Mouse (Mus musculus) cerebellum, postnatal 36 days (tissue): ENCODE measurements around the gene Tvp23a.

ENCODE experiments used
- DNase-seq, 2 experiments: peaks; one replicate each; pipeline ENCODE4 v3.0.0; 2021 to 2022; ENCODE audit warnings: mixed read lengths in 2 of 2

Gene Tvp23a

GRCm38 (mm10) chr16:10452445-10452896 is 5.3 kb upstream of the Tvp23a start:
- peak; percentile 53 to 63 for DNase-seq

- DNase-seq = no peak
These were observed 4.7 kb upstream of the Tvp23a start for GRCm38 (mm10) chr16:10451906-10452305.

DNA sequence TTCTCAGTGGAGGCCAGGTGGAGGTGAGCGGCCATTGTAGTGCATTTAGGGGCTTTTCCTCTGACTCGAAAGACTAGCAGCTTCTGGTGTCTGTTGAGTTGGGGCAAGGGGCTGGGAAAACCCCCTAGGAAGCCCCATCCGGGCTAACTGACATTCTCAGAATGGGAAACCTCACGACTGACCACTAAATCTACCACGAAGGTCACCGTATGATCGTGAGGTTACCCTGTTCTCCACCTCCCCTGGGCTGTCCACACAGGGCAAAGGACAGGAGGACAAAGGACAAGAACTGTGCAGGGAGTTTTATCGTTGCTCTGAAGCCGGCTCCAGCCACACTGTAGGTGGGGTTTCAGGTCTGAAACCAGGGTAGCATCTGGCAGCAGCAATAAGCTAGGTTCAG is 1.8 kb upstream of the Tvp23a start:
- DNase-seq = no peak

DNA sequence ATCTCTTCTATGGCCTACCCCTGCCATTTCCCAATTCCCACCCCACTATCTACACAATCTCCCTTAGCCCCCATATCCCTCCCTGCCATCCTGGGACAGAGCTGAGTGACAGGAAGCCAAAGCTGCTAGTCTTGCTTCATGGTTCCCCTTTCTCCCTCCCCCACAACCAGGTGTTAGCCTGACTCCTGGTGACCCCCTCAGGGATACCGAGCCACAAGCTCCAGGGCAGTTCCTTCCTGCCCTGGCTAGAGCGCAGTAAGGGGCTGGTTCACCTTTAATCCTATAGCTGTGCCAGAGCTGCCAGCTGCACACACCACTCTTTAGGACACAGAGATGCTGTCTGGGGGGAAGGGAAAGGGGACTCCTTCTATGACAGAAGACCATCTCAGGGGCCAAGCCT is 619 bp upstream of the Tvp23a start:
- DNase-seq = no peak

GRCm38 (mm10) chr16:10446573-10447263 is 444 bp downstream of the Tvp23a start:
- no peak for DNase-seq

DNA sequence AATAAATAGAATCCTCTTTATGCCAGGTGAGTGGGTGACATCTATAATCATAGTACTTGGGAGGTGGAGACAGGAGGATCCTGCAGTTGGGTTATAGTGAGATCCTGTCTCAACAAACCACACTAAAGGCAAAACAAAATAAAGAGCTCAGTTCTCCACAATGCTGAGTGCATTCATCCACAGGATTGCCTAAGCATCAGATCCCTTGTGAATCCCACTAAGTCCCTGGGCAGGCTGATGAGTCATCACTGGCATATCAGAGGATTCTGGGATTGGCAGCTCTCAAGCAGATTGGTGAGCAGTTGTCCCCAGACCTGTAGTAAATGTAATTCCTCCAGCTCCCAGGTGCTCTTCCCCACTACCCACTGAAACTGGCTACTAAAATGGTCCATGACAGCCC is 3.4 kb downstream of the Tvp23a start:
- DNase-seq = no peak

DNA sequence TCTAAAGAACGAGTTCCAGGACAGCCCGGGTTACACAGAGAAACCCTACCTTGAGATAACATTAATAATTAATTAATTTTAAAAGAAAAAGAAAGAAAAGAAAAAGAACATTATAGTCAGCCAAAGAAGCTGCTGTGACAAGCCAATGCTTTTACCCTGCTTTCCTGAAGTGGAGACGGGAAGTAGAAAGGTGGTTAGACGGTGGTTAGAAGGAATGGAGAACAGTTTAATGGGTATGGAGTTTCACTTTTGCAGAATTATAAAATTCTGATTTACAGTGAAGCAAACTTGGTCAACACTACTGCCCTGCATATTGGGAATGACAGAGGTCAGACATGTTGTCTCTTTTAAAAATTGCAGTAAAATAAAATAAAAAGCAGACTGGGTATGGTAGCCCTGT is 5.4 kb downstream of the Tvp23a start:
- DNase-seq = no peak

DNA sequence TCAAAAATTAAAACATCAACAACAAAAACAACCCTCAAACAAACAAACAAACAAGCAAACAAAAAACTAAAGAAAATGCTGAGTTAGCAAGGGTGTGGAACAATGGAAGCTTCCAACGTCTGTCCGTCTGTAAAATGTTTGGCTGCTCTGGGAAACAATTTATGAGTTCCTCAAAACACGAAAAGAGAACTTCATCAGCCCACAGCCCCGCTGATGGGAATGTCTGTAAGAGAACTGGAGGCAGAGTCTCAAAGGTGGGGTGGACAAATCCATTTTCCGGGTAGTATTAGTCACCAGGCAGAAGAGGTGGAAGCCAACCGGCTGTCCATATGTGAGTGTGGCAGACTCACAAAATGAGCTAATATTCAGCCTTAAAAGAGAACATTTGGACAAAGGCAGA is 5.8 kb downstream of the Tvp23a start:
- DNase-seq = no peak

- no peak for DNase-seq
These were observed 9.1 kb downstream of the Tvp23a start for GRCm38 (mm10) chr16:10438055-10438454.

- no peak for DNase-seq
These were observed 11.0 kb downstream of the Tvp23a start for GRCm38 (mm10) chr16:10436166-10436565.

GRCm38 (mm10) chr16:10433344-10433743 is 13.8 kb downstream of the Tvp23a start:
- DNase-seq = no peak

DNA sequence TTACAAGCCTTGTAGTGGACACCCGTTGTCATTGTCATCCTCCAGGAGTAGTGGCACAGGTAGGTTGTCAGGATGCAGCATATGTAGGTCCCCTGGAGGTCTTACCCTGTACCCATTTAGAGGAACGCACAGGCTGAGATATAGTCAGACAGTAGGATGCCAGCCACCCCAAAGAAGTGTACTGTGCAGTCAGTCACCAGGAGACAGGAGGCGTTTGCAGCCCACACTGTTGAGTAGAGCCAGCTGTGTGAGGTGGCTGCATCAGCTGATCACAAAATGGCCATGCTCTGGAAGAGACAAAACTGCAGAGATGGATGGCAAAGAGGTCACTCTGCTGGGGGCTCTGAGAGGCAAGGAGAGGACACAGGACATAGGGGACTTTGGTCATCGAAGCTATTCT is 14.8 kb downstream of the Tvp23a start:
- no peak for DNase-seq

DNA sequence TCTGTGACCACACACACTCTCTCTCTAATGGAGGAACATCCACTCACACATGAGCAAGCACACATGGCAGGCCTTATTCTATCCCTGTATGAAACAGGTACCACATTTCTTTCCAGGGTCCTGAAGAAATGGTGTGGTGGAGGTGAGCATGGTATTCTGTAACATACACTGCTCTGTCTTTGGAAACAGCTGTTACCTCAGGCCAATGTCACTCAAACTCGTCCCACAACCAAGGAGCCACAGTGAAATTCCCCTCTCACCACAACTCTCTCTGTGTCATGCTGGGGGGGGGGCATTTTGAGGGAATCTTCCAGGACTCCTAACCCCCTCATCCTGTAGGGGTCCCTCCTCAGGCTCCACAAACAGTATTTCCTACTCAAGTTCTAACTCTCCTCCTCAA is 15.3 kb downstream of the Tvp23a start:
- DNase-seq = no peak

DNA sequence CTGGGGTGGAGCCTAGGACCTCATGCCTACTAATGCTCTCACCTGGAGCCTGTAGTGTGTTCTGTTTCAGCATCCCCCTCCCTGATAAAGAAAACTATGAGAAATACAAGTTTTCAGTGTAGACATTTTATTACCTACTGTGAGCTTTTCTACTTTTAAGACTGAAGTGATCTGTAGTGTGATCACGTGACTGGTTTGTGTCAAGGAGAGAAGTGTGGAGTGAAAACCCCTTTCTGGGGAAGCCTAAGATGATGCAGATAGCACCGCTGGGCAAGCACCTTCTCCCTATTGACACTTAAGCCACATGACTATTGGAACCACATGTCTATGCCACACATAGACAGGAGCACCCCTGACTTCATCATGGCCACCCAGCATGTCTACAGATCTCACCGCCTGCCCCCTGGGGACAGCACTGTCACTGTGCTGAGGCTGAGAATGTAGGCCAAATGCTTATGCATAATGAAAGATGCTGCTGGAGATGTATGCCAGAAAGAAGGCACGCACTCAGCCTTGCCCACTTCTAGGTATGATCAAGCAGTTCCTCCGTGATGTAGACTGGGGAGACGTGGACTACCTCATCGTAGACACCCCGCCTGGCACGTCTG is 26.6 kb downstream of the Tvp23a start:
- no peak for DNase-seq

- no peak for DNase-seq
These were observed 29.4 kb downstream of the Tvp23a start for GRCm38 (mm10) chr16:10417723-10418259.

- DNase-seq = no peak
These were observed 30.3 kb downstream of the Tvp23a start for GRCm38 (mm10) chr16:10416866-10417265.

GRCm38 (mm10) chr16:10415976-10416375 is 31.2 kb downstream of the Tvp23a start:
- DNase-seq = peak; percentile 82 to 83

GRCm38 (mm10) chr16:10411764-10412746 is 35.1 kb downstream of the Tvp23a start, which contains the start of gene Nubp1:
Gene Nubp1 (plus strand): TSS chr16:10411948.
- DNase-seq = peak; percentile 94 to 95

DNA sequence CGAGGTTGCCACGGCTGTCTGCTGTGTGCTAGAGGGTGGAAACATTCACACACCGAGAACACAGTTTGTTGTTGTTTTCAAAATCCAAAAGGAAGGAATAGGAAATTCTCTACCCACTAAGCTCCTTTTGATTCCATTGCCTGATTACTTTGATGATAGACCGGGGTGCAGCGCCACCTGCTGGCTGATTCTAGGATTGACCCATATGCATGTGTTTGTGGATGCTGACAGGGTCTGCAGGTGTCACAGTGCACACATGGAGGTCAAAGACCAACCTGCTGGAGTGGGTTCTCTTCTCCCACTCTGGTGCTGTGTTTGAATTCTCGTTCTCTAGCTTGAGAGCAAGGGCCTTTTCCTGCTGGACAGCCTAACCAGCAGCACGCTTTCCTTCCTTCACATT is 48.0 kb downstream of the Tvp23a start:
- peak; percentile 87 to 91 for DNase-seq

DNA sequence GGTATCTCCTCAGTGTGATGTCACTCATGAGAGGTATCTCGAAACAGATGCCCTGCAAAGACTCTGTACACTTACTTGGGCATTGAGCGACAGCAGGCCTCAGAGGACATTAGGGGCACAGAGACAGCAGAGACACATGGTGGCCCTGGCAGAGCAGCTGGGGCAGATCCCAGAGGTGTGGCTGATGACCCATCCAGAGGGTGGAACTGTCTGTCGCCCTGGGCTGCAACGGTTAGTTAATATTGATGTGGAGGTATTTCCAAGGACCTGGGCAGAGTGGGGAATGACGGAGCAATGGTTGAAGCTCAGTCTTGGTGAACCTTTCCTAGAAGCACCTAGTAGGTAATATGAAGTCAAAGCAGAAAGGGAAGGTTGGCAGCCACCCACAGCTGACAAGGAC is 48.4 kb downstream of the Tvp23a start:
- no peak for DNase-seq

DNA sequence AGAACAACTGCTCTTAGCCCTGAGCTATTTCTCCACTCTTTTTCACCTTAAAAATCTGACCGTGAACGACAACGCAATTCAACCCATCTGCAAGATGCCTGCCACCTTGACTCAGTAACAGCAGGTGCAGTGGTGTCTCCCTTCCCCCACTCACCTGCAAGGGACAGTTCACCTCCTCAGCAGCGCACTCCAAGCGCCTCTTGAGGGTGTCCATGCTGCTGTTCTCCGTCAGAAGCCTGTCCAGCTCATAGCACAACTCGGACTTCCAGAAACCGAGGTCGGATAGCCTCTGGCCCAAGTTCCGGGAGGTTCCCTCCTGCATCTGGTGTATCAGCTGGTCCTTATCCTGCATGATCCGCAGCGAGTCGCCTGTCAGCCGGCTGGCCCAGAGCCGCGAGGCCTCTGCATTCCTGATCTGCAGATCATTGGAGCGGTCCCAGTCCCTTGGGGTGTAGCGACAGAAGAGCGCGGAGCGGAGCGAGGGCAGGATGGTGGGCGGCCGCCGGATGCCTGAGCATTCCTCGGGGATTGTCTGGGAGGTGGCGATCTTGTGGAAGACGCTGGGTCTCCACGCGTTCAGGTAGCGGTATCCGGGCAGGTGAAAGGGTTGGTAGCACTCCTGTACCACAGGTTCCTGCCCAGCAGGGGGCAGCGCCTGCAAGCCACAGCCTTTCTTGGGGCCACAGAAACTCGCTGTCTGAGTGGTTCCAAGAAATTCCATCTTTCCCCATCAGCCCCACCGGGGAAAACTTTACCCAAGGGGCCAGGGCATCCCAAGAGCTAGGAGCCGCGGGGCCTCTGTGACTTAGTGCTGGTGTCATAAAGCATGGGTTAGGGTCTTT is 52.2 kb downstream of the Tvp23a start, which contains the start of gene Tekt5:
TSS of gene Tekt5 (minus strand) at position 792 of the 842 bp plus-strand sequence.
- peak; percentile 60 to 64 for DNase-seq

- no peak for DNase-seq
These were observed 54.6 kb downstream of the Tvp23a start for GRCm38 (mm10) chr16:10392587-10392986.
